Mouse (Mus musculus) right cerebral cortex, postnatal 25 days (tissue): Measurements from ENCODE around the gene Cryga.
"Not testable (repeated sequence)": the region's sequence is repeated elsewhere in the genome, so short reads cannot be mapped to it uniquely, and the experiment has no call there.

Experiments used
- DNase-seq: peaks from one replicate; pipeline ENCODE4 v3.0.0; 2022

Cryga gene

DNA sequence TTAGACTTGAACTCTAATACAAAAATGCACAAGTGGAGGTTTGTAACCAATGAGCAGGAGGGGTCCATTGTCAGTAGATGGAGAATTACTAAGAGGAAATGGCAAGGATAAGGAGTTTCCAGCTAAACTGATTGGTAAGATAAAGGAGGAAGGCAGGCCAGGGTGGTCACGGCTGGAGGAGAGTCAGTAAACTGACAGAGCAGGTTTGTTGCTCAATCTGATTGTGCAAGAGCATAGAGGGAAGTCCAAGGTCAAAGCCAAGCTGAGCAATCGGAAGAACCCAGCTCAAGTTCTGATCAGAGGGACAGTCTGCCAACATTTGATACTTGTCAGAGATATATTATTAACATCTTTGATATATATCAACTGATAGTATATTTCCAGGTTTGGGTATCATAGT is 12.8 kb downstream of the Cryga start:
- no peak for DNase-seq

DNA sequence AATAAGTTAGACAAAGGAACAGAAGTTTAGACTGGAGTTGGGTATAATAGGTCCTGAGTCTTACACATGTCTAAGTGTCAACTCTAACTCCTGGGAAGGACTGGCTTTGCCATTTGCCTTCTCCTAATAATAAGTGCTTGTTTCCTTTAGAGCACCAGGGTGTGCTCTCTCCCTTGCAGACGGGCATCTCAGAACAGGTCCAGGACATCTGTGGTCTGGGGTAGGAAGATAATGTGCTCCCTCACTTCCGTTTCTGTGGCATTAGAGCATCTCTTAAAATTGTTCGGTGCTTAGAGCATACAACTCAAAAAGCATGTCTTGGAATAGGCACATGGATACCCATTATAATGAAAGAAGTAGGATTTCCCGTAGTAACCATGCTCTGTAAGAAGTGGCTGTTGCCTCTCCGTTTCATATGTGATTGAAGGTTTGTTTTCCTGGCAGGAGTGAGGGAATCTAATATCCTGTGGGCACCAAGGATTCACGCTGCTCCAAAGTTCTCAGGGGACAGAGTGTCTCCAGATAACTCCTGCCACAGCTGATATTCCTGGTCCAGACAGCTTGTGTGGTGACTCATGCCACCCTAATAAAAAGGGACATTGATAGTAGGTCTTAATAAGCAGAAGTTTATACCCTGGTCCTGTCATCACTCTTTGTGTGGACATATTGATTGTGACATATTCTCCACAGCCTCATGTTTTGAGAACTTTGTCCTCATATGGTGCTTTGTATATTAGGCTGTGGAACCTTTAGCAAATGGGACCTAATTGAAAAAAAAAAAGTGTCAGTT is 14.4 kb downstream of the Cryga start:
- DNase-seq: no peak

DNA sequence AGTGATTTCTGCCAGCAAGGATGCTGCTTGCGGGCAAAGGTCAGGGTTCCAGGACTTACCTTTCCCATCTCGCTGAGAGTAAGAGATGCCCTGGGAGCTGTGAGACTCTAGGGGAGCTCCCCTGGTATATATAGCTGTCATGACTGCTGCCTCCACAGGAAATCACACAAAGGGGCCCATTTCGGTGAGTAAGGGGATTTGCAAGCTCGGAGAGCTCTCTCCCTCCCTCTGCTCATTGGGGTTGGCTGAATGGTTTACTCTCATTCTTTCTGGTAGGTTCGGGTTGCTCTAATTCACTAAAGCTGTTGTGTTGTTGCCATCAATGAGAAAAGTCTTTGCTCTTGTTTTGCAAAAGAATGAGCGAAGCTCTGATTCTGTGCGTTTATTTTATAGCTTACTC is 21.0 kb downstream of the Cryga start, which contains the start of gene Crygb:
Crygb (minus strand) TSS at position 101 of the 400 bp plus-strand sequence.
- no peak for DNase-seq

DNA sequence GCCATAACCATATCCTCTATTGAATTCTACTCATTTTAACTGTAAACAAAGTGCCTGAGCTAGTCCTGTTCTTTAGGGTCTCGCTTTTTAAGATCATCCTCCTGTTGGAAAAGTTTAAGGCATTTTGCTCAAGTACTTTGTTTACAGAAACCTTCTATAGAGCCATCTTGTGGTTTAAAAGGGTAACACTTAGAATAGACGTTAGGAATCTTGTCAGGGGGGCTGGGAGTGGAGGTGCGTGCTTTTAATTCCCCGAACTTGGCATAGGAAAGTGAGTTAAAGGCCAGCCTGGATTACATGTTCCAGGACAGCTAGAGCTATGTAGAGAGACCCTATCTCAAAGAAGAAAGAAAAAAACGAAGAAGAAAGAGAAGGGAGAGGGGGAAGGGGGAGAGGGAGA is 27.6 kb downstream of the Cryga start:
- DNase-seq: no peak

DNA sequence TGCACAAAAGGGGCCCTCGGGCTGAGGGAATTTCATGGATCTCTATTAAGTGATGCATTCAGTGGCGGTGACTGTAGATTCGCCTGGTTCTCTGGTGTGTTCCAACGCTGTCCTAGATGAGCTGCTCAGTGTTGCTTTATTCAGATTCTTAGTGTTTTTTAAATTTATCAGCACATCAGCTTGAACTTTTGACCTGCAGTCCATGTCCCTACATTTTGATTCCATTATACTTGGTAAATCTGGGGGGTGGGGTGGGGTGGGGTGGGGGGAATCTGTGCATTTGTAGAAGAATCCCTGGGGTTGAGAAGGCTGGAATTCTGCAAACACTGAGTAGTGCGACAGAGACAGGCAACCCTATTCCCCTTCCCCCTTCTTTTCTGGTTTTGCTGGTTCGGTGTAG is 29.6 kb downstream of the Cryga start, which contains the start of gene Crygc:
Crygc (minus strand) TSS at position 101 of the 400 bp plus-strand sequence.
- no peak for DNase-seq

DNA sequence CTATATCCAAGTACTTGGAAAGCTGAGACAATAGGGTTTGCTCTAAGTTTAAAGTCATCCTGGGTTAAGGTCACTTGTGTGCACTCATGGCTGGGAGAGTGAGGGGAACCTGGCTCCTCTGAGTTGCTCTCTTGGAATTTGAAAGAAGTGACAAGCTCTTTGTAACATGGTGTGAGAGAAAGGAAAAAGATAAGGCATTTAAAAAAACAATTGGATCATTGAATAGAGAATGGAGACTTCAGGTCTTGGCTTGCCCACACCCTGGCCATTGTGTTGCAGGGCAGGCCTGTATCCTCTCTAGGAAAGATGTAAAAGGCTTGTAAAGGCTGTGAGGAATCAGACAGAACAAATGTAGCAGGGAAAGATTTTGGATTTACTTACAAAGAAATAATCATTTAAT is 35.3 kb downstream of the Cryga start:
- no peak for DNase-seq

DNA sequence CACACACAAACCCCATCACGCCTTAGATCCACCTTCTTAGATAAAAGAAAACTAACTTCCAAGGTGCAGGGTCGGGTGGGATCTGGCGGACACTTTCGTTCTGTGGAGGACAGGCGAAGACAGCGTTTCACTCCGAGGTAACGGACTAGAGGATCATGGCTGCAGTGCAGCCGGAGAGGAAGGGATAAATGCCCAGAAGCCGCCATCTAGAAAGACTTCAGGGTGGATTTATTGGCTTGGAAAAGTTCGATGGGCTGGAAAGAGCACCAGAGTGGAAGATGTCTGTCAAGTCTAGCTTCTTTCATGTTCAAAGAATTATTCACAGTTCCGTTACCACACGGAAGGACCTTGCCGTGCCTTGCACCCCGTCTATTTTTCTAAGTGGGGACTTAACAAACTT is 39.0 kb downstream of the Cryga start:
- DNase-seq: no peak

DNA sequence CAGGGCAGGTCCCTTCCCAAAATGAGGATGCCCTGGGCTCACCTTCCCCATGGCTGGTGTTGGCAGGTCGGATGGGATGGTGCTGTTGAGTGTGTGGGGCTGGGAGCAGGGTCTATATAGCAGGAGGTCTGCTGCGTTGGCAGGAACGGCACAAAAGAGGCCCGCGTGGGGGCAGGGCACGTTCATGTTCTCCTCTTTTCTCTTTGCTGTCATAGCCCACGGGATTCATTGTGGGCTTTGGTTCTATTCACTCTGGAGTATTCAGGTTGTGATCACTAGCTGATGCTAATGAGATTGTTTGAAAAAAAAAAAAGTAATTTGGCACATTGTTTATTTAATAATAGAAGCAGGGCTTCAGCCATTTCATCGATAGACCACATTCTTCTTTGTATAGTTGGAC is 39.8 kb downstream of the Cryga start, which contains the start of gene Crygd:
Crygd (minus strand) TSS at position 101 of the 400 bp plus-strand sequence.
- no peak for DNase-seq

DNA sequence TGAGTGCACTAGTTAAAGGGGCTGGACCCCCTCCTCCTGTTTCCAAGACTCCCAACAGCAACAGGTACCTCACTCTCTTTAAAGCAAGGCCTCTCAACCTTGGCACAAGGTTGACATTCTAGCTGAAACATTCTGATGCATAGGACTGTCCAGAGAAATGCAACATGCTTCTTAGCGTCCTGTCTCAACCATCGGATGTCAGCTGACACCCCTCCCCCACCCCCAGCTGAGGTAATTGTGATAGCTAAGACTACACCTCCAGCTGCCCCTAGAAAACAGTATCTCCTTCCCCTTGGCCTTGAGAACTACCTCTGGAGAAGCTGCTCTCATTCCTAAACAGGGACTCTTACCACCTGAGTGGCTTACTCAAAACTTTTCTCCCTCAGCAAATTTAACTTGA is 51.0 kb downstream of the Cryga start:
- DNase-seq: no peak

DNA sequence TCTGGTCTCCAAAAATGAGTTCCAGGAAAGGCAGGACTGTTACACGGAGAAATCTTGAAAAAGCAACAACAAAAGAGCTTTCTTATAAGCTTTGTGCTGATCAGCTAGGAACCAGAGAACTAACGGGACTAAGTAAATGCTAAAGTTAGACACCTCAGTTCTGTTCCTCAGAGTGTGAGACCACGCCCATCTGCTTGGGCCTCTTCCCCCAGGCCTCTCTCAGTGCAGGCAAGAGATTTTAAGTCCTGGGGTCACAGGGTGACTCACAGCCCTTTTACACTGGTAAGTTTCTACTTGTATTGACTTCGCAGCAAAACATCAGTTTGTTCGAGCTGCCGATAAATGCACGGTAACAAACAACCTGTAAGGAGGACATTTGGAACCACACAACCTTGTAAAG is 51.5 kb downstream of the Cryga start:
- no peak for DNase-seq

DNA sequence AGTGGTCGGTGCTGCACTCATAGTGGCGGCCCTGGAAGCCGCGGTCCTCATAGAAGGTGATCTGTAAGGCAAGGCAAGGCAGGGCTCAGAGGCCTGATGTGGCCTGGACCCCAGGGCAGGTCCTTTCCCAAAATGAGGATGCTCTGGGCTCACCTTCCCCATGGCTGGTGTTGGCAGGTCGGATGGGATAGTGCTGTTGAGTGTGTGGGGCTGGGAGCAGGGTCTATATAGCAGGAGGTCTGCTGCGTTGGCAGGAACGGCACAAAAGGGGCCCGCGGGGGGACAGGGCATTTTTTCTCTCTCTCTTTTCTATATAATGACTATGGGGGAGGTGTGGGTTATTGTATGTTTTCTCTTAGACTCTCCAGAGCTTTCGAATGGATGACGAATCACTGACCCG is 52.2 kb downstream of the Cryga start, which contains the start of gene Cryge:
Cryge (minus strand) TSS at position 198 of the 400 bp plus-strand sequence.
- DNase-seq: not testable (repeated sequence)
